Mouse (Mus musculus): ENCODE measurements at regions not wholly inside any gene's neighbourhood (a gene's known extent, or its start where the extent isn't known, plus 50 kb on each side); places are given as distances from the start of the nearest gene placed in this dataset.

GRCm38 (mm10) chr8:8517599-8517998 is 143.4 kb downstream of the Efnb2 start:
- no peaks in the 10 kb centered on the region for H3K4me1 ChIP-seq (ENCODE audit: control insufficient read depth, insufficient read depth, low read length)
- DNase-seq, result no peak
- TF ChIP-seq POLR2A (IDR thresholded peaks at IDR 0.05; ENCODE audit: borderline replicate concordance, extremely low read depth, low read depth, low read length) (no peak), CTCF (IDR thresholded peaks at IDR 0.05; ENCODE audit: insufficient read depth, low read length) (no peak)
- 80% methylated on average over 2 of the region's 2 CpGs for WGBS
- no peak overlapping the region for H3K4me3 ChIP-seq (replicated peaks; ENCODE audit: extremely low read depth, low read depth, low read length)

DNA sequence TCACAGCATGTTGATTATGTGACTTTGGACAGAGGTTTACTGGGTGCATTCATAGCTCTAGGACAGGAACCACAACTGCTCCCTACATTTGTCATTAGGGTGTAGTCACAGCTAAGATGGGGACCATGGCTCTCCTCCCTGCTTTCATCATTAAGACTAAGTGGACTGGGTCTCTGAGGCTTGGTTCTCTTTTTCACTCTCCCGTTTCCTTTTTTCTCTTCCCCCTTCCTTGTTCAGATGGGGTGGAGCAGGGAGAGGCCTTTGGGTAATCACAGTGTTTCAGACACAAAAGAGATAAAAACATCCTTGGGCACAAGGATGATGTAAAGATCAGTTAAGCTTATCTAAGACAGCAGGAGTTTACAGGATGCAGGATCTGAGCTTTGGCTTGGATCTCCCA is 144.8 kb downstream of the Efnb2 start:
- DNase-seq, result no peak
- Histone ChIP-seq H3K4me3 (replicated peaks; ENCODE audit: extremely low read depth, low read depth, low read length) (no peak overlapping the region), H3K4me1 (ENCODE audit: control insufficient read depth, insufficient read depth, low read length) (no peaks in the 10 kb centered on the region)
- TF ChIP-seq CTCF (IDR thresholded peaks at IDR 0.05; ENCODE audit: insufficient read depth, low read length) (no peak), POLR2A (IDR thresholded peaks at IDR 0.05; ENCODE audit: borderline replicate concordance, extremely low read depth, low read depth, low read length) (no peak)
- 53% methylated on average over 1 of the region's 1 CpGs for WGBS

DNA sequence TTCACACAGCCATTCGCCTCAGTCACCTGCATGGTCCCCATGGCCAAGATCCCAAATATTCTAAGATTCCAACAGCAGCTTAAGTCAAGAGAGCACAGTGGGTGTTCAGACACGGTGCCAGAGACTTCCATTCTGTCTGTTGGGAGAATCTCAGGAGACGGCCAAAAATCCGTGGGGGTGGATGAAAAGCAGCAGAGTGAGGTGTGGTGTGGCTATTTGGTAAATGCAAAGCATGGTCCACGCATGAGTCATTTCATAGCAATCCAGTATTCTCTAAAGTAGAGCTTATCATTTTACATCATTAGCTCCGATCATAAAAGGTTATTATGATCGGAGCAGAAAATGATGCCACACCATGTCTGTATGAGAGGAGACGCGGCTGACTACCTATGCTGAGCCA is 161.1 kb downstream of the Efnb2 start:
- no peak for TF ChIP-seq POLR2A (IDR thresholded peaks at IDR 0.05; ENCODE audit: borderline replicate concordance, extremely low read depth, low read depth, low read length)
- no peak for TF ChIP-seq CTCF (IDR thresholded peaks at IDR 0.05; ENCODE audit: insufficient read depth, low read length)
- Histone ChIP-seq H3K4me3 (replicated peaks; ENCODE audit: extremely low read depth, low read depth, low read length) (no peak overlapping the region), H3K4me1 (ENCODE audit: control insufficient read depth, insufficient read depth, low read length) (no peaks in the 10 kb centered on the region)
- no peak for DNase-seq
- WGBS, result 93% methylated on average over 9 of the region's 9 CpGs

GRCm38 (mm10) chr8:8498753-8499152 is 162.3 kb downstream of the Efnb2 start:
- H3K4me3 ChIP-seq (replicated peaks; ENCODE audit: extremely low read depth, low read depth, low read length), result no peak overlapping the region
- no peak for DNase-seq
- 40% methylated on average over 5 of the region's 5 CpGs for WGBS
- no peaks in the 10 kb centered on the region for H3K4me1 ChIP-seq (ENCODE audit: control insufficient read depth, insufficient read depth, low read length)
- TF ChIP-seq CTCF (IDR thresholded peaks at IDR 0.05; ENCODE audit: insufficient read depth, low read length), result no peak
- no peak for TF ChIP-seq POLR2A (IDR thresholded peaks at IDR 0.05; ENCODE audit: borderline replicate concordance, extremely low read depth, low read depth, low read length)

DNA sequence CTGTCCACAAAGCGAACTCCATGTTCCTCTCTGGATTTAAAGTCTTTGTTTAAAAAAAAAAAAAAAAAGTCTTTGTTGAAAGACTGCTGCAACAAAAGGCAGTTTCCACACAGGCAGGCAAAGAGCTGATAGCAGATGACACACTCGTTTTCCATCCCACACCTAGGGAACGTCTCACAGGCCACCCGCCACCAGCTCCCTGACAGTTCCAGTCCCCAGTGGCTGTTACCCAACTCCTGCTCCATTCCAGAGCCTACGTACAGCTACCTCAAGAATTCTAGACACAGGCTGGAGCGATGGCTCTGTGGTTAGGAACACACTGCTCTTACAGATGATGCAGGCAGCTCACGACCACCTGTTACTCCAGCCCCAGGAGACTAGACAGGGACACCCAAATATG is 165.6 kb downstream of the Efnb2 start:
- 84% methylated on average over 7 of the region's 7 CpGs for WGBS
- H3K4me3 ChIP-seq (replicated peaks; ENCODE audit: extremely low read depth, low read depth, low read length), result no peak overlapping the region
- no peak for DNase-seq
- no peaks in the 10 kb centered on the region for H3K4me1 ChIP-seq (ENCODE audit: control insufficient read depth, insufficient read depth, low read length)
- no peak for TF ChIP-seq CTCF (IDR thresholded peaks at IDR 0.05; ENCODE audit: insufficient read depth, low read length)
- no peak for TF ChIP-seq POLR2A (IDR thresholded peaks at IDR 0.05; ENCODE audit: borderline replicate concordance, extremely low read depth, low read depth, low read length)

- DNase-seq, result no peak
- 91% methylated on average over 10 of the region's 10 CpGs for WGBS
- no peak overlapping the region for H3K4me3 ChIP-seq (replicated peaks; ENCODE audit: extremely low read depth, low read depth, low read length)
- H3K4me1 ChIP-seq (ENCODE audit: control insufficient read depth, insufficient read depth, low read length), result no peaks in the 10 kb centered on the region
- TF ChIP-seq POLR2A (IDR thresholded peaks at IDR 0.05; ENCODE audit: borderline replicate concordance, extremely low read depth, low read depth, low read length) (no peak), CTCF (IDR thresholded peaks at IDR 0.05; ENCODE audit: insufficient read depth, low read length) (no peak)
Observed at GRCm38 (mm10) chr8:8494281-8494680, 166.8 kb downstream of the Efnb2 start.

- 86% methylated on average over 2 of the region's 2 CpGs for WGBS
- no peaks in the 10 kb centered on the region for H3K4me1 ChIP-seq (ENCODE audit: control insufficient read depth, insufficient read depth, low read length)
- TF ChIP-seq POLR2A (IDR thresholded peaks at IDR 0.05; ENCODE audit: borderline replicate concordance, extremely low read depth, low read depth, low read length) (no peak), CTCF (IDR thresholded peaks at IDR 0.05; ENCODE audit: insufficient read depth, low read length) (no peak)
- no peak for DNase-seq
- H3K4me3 ChIP-seq (replicated peaks; ENCODE audit: extremely low read depth, low read depth, low read length), result no peak overlapping the region
Observed at GRCm38 (mm10) chr8:8491908-8492307, 169.1 kb downstream of the Efnb2 start.

- 65% methylated on average over 9 of the region's 9 CpGs for WGBS
Observed at GRCm38 (mm10) chr8:8489784-8490183, 171.3 kb downstream of the Efnb2 start.

GRCm38 (mm10) chr8:8488695-8489571 is 172.1 kb downstream of the Efnb2 start:
- 42% methylated on average over 26 of the region's 26 CpGs for WGBS
- peak; percentile 10 for DNase-seq
- Histone ChIP-seq H3K4me3 (replicated peaks; ENCODE audit: extremely low read depth, low read depth, low read length) (no peak overlapping the region), H3K4me1 (ENCODE audit: control insufficient read depth, insufficient read depth, low read length) (no peaks in the 10 kb centered on the region)
- TF ChIP-seq CTCF (IDR thresholded peaks at IDR 0.05; ENCODE audit: insufficient read depth, low read length), result no peak
- TF ChIP-seq POLR2A (IDR thresholded peaks at IDR 0.05; ENCODE audit: borderline replicate concordance, extremely low read depth, low read depth, low read length), result no peak

More at GRCm38 (mm10) chr8:8489784-8490183, 171.3 kb downstream of the Efnb2 start:
- no peak for DNase-seq
- Histone ChIP-seq H3K4me1 (ENCODE audit: control insufficient read depth, insufficient read depth, low read length) (no peaks in the 10 kb centered on the region), H3K4me3 (replicated peaks; ENCODE audit: extremely low read depth, low read depth, low read length) (no peak overlapping the region)
- TF ChIP-seq CTCF (IDR thresholded peaks at IDR 0.05; ENCODE audit: insufficient read depth, low read length) (no peak), POLR2A (IDR thresholded peaks at IDR 0.05; ENCODE audit: borderline replicate concordance, extremely low read depth, low read depth, low read length) (no peak)

GRCm38 (mm10) chr8:8488191-8488694 is 172.8 kb downstream of the Efnb2 start:
- DNase-seq, result no peak
- TF ChIP-seq CTCF (IDR thresholded peaks at IDR 0.05; ENCODE audit: insufficient read depth, low read length), result no peak
- TF ChIP-seq POLR2A (IDR thresholded peaks at IDR 0.05; ENCODE audit: borderline replicate concordance, extremely low read depth, low read depth, low read length), result no peak
- 65% methylated on average over 9 of the region's 9 CpGs for WGBS
- H3K4me3 ChIP-seq (replicated peaks; ENCODE audit: extremely low read depth, low read depth, low read length), result no peak overlapping the region
- no peaks in the 10 kb centered on the region for H3K4me1 ChIP-seq (ENCODE audit: control insufficient read depth, insufficient read depth, low read length)
